Mouse (Mus musculus) kidney, adult 2 months (tissue): ENCODE results near the gene Asb17. TPM values are rescaled to one million over a fixed set of nuclear protein-coding genes. Genes with fewer than 3 reads are reported as not detected.

ENCODE experiments used
- DNase-seq: peaks from one replicate; pipeline ENCODE4 v3.0.0; 2021
- H3K27ac ChIP-seq: fragments of 200-500 bp; 2 replicates; pipeline ENCODE4 v1.5.1; 2012; ENCODE audit warnings: low read depth, low read length, control low read depth, inconsistent platforms; ENCODE audit not compliant: insufficient read depth
- H3K27me3 ChIP-seq: fragments of 200-500 bp; replicated peaks from 2 replicates; pipeline ENCODE4 v1.6.1; 2012; ENCODE audit warnings: mild to moderate bottlenecking, moderate library complexity, low read length, inconsistent platforms; ENCODE audit not compliant: control insufficient read depth, insufficient read depth
- H3K36me3 ChIP-seq: fragments of 200-500 bp; 2 replicates; pipeline ENCODE4 v1.6.1; 2012; ENCODE audit warnings: mild to moderate bottlenecking, moderate library complexity, low read length, inconsistent platforms; ENCODE audit not compliant: control insufficient read depth, insufficient read depth
- H3K4me1 ChIP-seq: fragments of 200-500 bp; 2 replicates; pipeline ENCODE4 v1.6.1; 2011; ENCODE audit warnings: low read length; ENCODE audit not compliant: control insufficient read depth, insufficient read depth
- H3K4me3 ChIP-seq: fragments of 200-500 bp; 2 replicates; pipeline ENCODE4 v1.5.1; 2011; ENCODE audit warnings: mild to moderate bottlenecking, low read depth, low read length, control low read depth; ENCODE audit not compliant: insufficient read depth
- CTCF ChIP-seq: fragments of 200-500 bp; conservative IDR thresholded peaks from 2 replicates; pipeline ENCODE4 v1.5.1; 2011; ENCODE audit warnings: low read depth, mild to moderate bottlenecking, control low read depth, low read length, moderate library complexity, mixed read lengths; ENCODE audit not compliant: insufficient read depth, insufficient read length
- POLR2A ChIP-seq: fragments of 200-500 bp; IDR thresholded peaks from one replicate; pipeline ENCODE4 v1.6.1; 2011; ENCODE audit warnings: low read depth, low read length, control low read depth
- WGBS: fragments of 180-500 bp; shearing (Covaris S2); methylation state at CpG from one replicate; pipeline ENCODE4 v1.1.7; 2018; 5-methylcytosine and 5-hydroxymethylcytosine counted together
- polyA plus RNA-seq: library from polyadenylated mRNA; depleted of rRNA; stranded (reverse); fragments of >200 nt; gene quantifications from 2 replicates; pipeline ENCODE4 v1.2.3, GENCODE M21; 2012; rRNA removed

The Asb17 gene
- polyA plus RNA-seq, 1 experiment = 0.05 TPM

DNA sequence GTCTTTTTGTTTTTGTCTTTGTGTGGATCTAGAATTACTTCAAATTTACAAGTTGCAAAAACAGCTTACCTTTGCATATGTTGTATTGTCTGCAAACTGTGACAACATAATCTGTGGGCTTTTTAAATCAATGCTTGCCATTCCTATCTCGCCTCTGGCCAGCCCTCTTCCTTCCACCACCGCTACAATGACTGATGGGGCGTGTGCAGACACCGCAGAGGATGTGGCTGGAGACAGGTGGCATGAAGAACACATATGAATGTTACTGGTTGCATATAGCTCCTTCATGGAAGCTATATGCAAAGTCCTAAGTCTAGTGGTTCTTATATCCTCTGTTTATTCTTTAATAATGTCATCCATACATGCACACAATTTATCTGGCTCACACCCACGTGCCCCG, 53.2 kb downstream of the Asb17 start:
- no peaks in the 10 kb centered on the region for H3K4me1 ChIP-seq
- WGBS = 64% methylated on average over 6 of the region's 6 CpGs
- H3K4me3 ChIP-seq = no peak overlapping the region
- H3K27ac ChIP-seq = no peak overlapping the region
- no peaks in the 10 kb centered on the region for H3K36me3 ChIP-seq
- H3K27me3 ChIP-seq = no peaks in the 10 kb centered on the region
- TF ChIP-seq CTCF (no peak), POLR2A (no peak)
- DNase-seq = no peak

DNA sequence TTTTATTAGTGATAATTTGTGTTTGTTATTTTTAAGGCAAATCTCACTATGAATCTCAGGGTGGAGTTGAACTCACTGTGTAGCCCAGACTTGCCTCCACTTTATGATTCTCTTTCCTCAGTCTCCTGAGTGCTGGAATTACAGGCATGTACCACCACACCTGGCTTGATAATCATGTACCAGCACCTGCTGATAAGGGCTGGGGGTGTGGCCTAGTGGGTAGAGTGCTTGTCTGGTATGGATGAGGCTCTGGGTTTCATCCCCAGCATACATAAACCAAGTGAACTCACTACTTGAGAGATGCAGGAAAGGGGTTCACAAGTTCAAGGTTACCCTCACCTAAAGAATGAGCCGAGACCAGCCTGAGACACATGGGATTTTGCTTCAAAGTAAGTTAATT, 57.9 kb downstream of the Asb17 start:
- TF ChIP-seq CTCF (no peak), POLR2A (no peak)
- 79% methylated on average over 1 of the region's 1 CpGs for WGBS
- Histone ChIP-seq H3K4me3 (no peak overlapping the region), H3K27me3 (no peaks in the 10 kb centered on the region), H3K36me3 (peaks cover 4% of the 10 kb centered on the region), H3K4me1 (no peaks in the 10 kb centered on the region), H3K27ac (no peak overlapping the region)
- no peak for DNase-seq

DNA sequence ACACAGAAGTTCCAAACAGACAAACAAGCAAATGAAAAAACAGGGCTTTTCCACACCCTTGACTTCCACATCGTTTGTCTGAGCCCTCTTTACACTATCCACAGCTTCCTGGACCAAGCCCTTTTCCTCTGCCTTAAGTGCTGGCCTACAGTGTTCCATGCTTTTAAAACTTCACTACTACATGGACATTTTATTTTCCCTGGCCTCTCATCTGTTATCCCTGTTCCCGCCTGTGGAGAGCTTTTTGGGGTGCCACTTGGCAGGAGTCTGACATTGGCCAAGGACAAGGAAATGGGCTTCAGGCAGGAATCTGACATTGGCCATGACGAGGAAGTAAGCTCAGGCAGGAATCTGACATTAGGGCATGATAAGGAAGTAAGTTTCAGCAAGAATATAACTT, 58.6 kb downstream of the Asb17 start:
- DNase-seq = no peak
- WGBS = 46% methylated on average over 3 of the region's 3 CpGs
- Histone ChIP-seq H3K27me3 (no peaks in the 10 kb centered on the region), H3K4me3 (no peak overlapping the region), H3K4me1 (no peaks in the 10 kb centered on the region), H3K36me3 (peaks cover 7% of the 10 kb centered on the region), H3K27ac (no peak overlapping the region)
- TF ChIP-seq CTCF (no peak), POLR2A (no peak)

DNA sequence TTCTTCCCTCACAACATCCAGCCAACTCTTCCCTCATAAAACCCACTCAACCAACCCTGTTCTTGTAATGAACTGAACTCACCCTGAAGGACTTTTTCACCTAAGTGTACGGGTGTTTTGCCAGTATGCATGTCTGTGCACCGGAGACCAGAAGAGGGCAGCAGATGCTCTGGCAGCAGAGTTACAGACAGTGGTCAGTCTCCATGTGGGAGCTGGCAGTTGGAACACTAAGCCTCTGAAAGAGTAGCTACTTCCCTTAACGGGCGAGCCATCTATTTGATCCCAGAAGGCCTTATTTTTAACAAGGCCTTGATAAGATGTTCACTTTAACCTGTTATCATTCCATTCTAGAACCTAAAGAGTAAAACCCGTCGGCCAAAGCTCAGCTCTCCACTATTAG, 60.6 kb downstream of the Asb17 start:
- 47% methylated on average over 6 of the region's 6 CpGs for WGBS
- Histone ChIP-seq H3K27ac (no peak overlapping the region), H3K36me3 (peaks cover 17% of the 10 kb centered on the region), H3K4me1 (peaks cover 6% of the 10 kb centered on the region; the same call in 1 of the 2 replicates), H3K27me3 (no peaks in the 10 kb centered on the region), H3K4me3 (no peak overlapping the region)
- TF ChIP-seq CTCF (peak; percentile 89), POLR2A (no peak)
- peak; percentile 75 for DNase-seq

Other genes starting within 250 kb of the Asb17 start
- 2.6 and 3.2 TPM in 2 replicates for gene St6galnac3, start 119.0 kb upstream of the Asb17 start, polyA plus RNA-seq
- 0.04 and 0.06 TPM in 2 replicates for gene Msh4, start 61.9 kb downstream of the Asb17 start, polyA plus RNA-seq
- 45.7 and 50.9 TPM in 2 replicates for gene Rabggtb, start 68.8 kb downstream of the Asb17 start, polyA plus RNA-seq
- gene Acadm, start 100.4 kb downstream of the Asb17 start, polyA plus RNA-seq = 383 and 404 TPM in 2 replicates
- gene Slc44a5, start 129.2 kb downstream of the Asb17 start, polyA plus RNA-seq = 0.03 TPM in 1 of 2 replicates, not detected in the other